Comparison of ENCODE assay signal across 8 mouse cellular contexts in genomic region chr9:79760076-79760475, GRCm38 (mm10). TPM values are rescaled to one million over a fixed set of nuclear protein-coding genes. Genes with fewer than 3 reads are reported as not detected.
A peak's percentile ranks its signal among the peaks of the same experiment; 100 is the strongest.
DNase-seq lines count a peak whose midpoint lies in the region; ATAC-seq lines count a peak whose summit lies in the region.

No protein-coding gene starts in this region.

- peaks cover 14% of the 10 kb centered on the region for H3K4me1 ChIP-seq in midbrain, embryonic 16.5 days (ENCODE audit: control insufficient read depth, insufficient read depth, low read length)

- peak overlapping the region; percentile 80 for H3K9ac ChIP-seq in midbrain, embryonic 16.5 days (ENCODE audit: low read depth, low read length)

- peak; percentile 6 for DNase-seq in heart, adult 8-10 months (ENCODE audit: low spot score)
- no peak for DNase-seq in heart, adult 18-20 months
- no peak for DNase-seq in T-cell, adult 2 months (ENCODE audit: low spot score)
- DNase-seq in embryo, embryonic 9.5 days (ENCODE audit: extremely low spot score) = no peak

- peak; percentile 24 for ATAC-seq in CD4-positive, CD25-positive, alpha-beta regulatory T cell, adult 4 months
- ATAC-seq in erythroblast, adult 5-6 weeks (replicated peaks; ENCODE audit: low FRiP score, poor library complexity, severe bottlenecking) = peak; percentile 26
- peak; percentile 42 for ATAC-seq in inflammation-experienced regulatory T-cells, adult 6 months
- peak; percentile 69 for ATAC-seq in midbrain, embryonic 16.5 days

- H3K4me2 ChIP-seq in midbrain, embryonic 16.5 days (ENCODE audit: low read length) = peak overlapping the region; percentile 80

- peak overlapping the region; percentile 82 for H3K27ac ChIP-seq in midbrain, embryonic 16.5 days (ENCODE audit: low read length)

- no peaks in the 10 kb centered on the region for H3K36me3 ChIP-seq in midbrain, embryonic 16.5 days (ENCODE audit: control insufficient read depth, insufficient read depth, low read length)

- H3K27me3 ChIP-seq in midbrain, embryonic 16.5 days (ENCODE audit: control insufficient read depth, insufficient read depth, low read depth, low read length) = no peaks in the 10 kb centered on the region

- no peaks in the 10 kb centered on the region for H3K9me3 ChIP-seq in midbrain, embryonic 16.5 days (replicated peaks; ENCODE audit: control insufficient read depth, low read length, poor library complexity, severe bottlenecking)

- peak overlapping the region; percentile 88 for H3K4me3 ChIP-seq in midbrain, embryonic 16.5 days (ENCODE audit: low read depth, low read length)

- WGBS in midbrain, embryonic 16.5 days = 9% methylated on average over 14 of the region's 14 CpGs

RNA-seq across cellular contexts. Expression of gene Cox7a2, which starts 0.4 kb away (rescaled TPM):
- total RNA-seq in heart, adult 8-10 months (2022) = 1,000 to 10,000 TPM in 2 of 4 experiments, 100 to 1,000 TPM in 2; 847 to 1,031 (median 927) TPM
- 1,000 to 10,000 TPM in 1 of 2 experiments, 100 to 1,000 TPM in 1; 936 to 1,036 TPM for total RNA-seq in heart, adult 18-20 months (2021)
- 100 to 1,000 TPM; 198 to 259 TPM for polyA plus RNA-seq in CD4-positive, CD25-positive, alpha-beta regulatory T cell, adult 4 months (2017; shearing (Covaris generic))
- total RNA-seq in erythroblast, adult 5-6 weeks (2015; ENCODE audit: low replicate concordance) = 137 and 179 TPM in 2 replicates
- 37.8 and 41.1 TPM in 2 replicates for total RNA-seq in erythroblast, adult 5-6 weeks (2017; ENCODE audit: low replicate concordance)
- 100 to 1,000 TPM; 249 to 393 (median 268) TPM for polyA plus RNA-seq in inflammation-experienced regulatory T-cells, adult 6 months (2017; shearing (Covaris generic))
- polyA plus RNA-seq in midbrain, embryonic 16.5 days (2015; fragmentation: Nextera tagmentation; extraction: Ambion mirVana) = 765 and 782 TPM in 2 replicates

RNA-seq across cellular contexts. Expression of gene Tmem30a, which starts 33.2 kb away (rescaled TPM):
- 10 to 100 TPM; 65.8 to 70.2 (median 67.9) TPM for total RNA-seq in heart, adult 8-10 months (2022)
- 10 to 100 TPM; 63.7 to 65.6 TPM for total RNA-seq in heart, adult 18-20 months (2021)
- polyA plus RNA-seq in CD4-positive, CD25-positive, alpha-beta regulatory T cell, adult 4 months (2017; shearing (Covaris generic)) = 10 to 100 TPM; 34.2 to 49.1 TPM
- total RNA-seq in erythroblast, adult 5-6 weeks (2015; ENCODE audit: low replicate concordance) = 32.4 and 34.6 TPM in 2 replicates
- 40.3 and 44.6 TPM in 2 replicates for total RNA-seq in erythroblast, adult 5-6 weeks (2017; ENCODE audit: low replicate concordance)
- 10 to 100 TPM; 46.2 to 64.8 (median 46.9) TPM for polyA plus RNA-seq in inflammation-experienced regulatory T-cells, adult 6 months (2017; shearing (Covaris generic))
- polyA plus RNA-seq in midbrain, embryonic 16.5 days (2015; fragmentation: Nextera tagmentation; extraction: Ambion mirVana) = 127 and 136 TPM in 2 replicates

RNA-seq across cellular contexts. Expression of gene Col12a1, which starts 41.4 kb away (rescaled TPM):
- total RNA-seq in heart, adult 8-10 months (2022) = 1 to 10 TPM in 1 of 4 experiments, under 1 TPM in 3; 0.47 to 1.4 (median 0.74) TPM
- 1 to 10 TPM in 1 of 2 experiments, under 1 TPM in 1; 0.42 to 1.2 TPM for total RNA-seq in heart, adult 18-20 months (2021)
- polyA plus RNA-seq in CD4-positive, CD25-positive, alpha-beta regulatory T cell, adult 4 months (2017; shearing (Covaris generic)) = not detected
- not detected in 2 replicates for total RNA-seq in erythroblast, adult 5-6 weeks (2015; ENCODE audit: low replicate concordance)
- 0.70 TPM in 1 of 2 replicates, not detected in the other for total RNA-seq in erythroblast, adult 5-6 weeks (2017; ENCODE audit: low replicate concordance)
- polyA plus RNA-seq in inflammation-experienced regulatory T-cells, adult 6 months (2017; shearing (Covaris generic)) = under 1 TPM in 1 of 3 experiments, not detected in 2; 0.13 TPM
- 4.2 and 4.5 TPM in 2 replicates for polyA plus RNA-seq in midbrain, embryonic 16.5 days (2015; fragmentation: Nextera tagmentation; extraction: Ambion mirVana)

Comparison
In these comparisons a context has a peak if more than half of its experiments do, and no peak if none do; other contexts are left out.
1. RNA of gene Cox7a2, which starts 0.4 kb away (total RNA-seq): 936 to 1,036 TPM in heart, adult 18-20 months and 847 to 1,031 TPM in heart, adult 8-10 months; 37.8 to 179 TPM in erythroblast, adult 5-6 weeks; every median in the first group is over 4 times any median in the second.
2. Peak in every context shown above with its lines, with median percentiles within 50 percentile points of each other: ATAC-seq.